Mouse (Mus musculus) cortical plate, adult 2 months (tissue): ENCODE measurements around the gene Wiz.

Experiments
- CTCF ChIP-seq: fragments of 200-500 bp; IDR thresholded peaks from 2 replicates; pipeline ENCODE4 v1.5.1; 2011; ENCODE audit warnings: mild to moderate bottlenecking, control low read depth, low read length; ENCODE audit not compliant: insufficient read depth; ENCODE audit errors: extremely low read depth
- POLR2A ChIP-seq: fragments of 200-500 bp; IDR thresholded peaks from 2 replicates; pipeline ENCODE4 v1.6.1; 2011; ENCODE audit warnings: mild to moderate bottlenecking, low read length, control low read depth; ENCODE audit not compliant: insufficient read depth; ENCODE audit errors: extremely low read depth

DNA sequence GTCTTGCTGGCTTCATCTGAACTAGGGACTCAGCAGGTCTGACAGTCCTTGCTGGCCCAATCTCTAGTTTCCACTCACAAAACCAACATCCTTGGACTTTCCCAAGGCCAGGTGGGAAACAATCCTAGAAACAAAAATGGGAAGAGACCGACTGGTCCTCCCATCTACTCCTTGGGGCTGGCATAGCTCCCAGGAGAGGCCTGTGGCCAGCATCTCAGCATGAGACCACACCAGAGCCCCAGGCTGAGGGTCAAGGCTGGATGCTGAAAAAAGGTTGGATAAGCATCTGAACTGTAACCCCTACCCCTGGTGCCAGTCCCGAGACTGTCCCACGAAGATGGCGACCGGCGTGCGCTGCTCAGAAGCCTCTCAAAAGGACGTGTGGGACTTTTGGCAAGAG is 76.4 kb downstream of the Wiz start:
- no peak for TF ChIP-seq POLR2A
- no peak for TF ChIP-seq CTCF
